Mouse (Mus musculus): ENCODE data around the gene Map1s.

Map1s gene

GRCm38 (mm10) chr8:70905831-70906736, at the start of gene Map1s:
Gene Map1s, plus strand, starts transcription at chr8:70905932.
- DNase-seq (ENCODE audit: low read depth, low spot score): peak; percentile 93

GRCm38 (mm10) chr8:70856028-70856427, 49.7 kb upstream of the Map1s start:
- no peak for DNase-seq (ENCODE audit: low read depth, low spot score)

GRCm38 (mm10) chr8:70856541-70857197, 49.1 kb upstream of the Map1s start:
- DNase-seq (ENCODE audit: low read depth, low spot score): peak; percentile 86

GRCm38 (mm10) chr8:70857516-70857915, 48.2 kb upstream of the Map1s start:
- DNase-seq (ENCODE audit: low read depth, low spot score): peak; percentile 32

GRCm38 (mm10) chr8:70862824-70863641, 42.7 kb upstream of the Map1s start, which contains the start of gene Kcnn1:
Gene Kcnn1, minus strand, starts transcription at chr8:70863258.
- no peak for DNase-seq (ENCODE audit: low read depth, low spot score)

- peak; percentile 64 for DNase-seq (ENCODE audit: low read depth, low spot score)
Measured at GRCm38 (mm10) chr8:70863956-70864711, 41.6 kb upstream of the Map1s start.

GRCm38 (mm10) chr8:70864712-70865221, 41.0 kb upstream of the Map1s start:
- peak; percentile 47 for DNase-seq (ENCODE audit: low read depth, low spot score)

GRCm38 (mm10) chr8:70865350-70866000, 40.3 kb upstream of the Map1s start:
- peak; percentile 100 for DNase-seq (ENCODE audit: low read depth, low spot score)

- no peak for DNase-seq (ENCODE audit: low read depth, low spot score)
Measured at GRCm38 (mm10) chr8:70866001-70866520, 39.7 kb upstream of the Map1s start.

- DNase-seq (ENCODE audit: low read depth, low spot score): no peak
Measured at GRCm38 (mm10) chr8:70866566-70866965, 39.2 kb upstream of the Map1s start.

GRCm38 (mm10) chr8:70868559-70869198, 37.1 kb upstream of the Map1s start:
- DNase-seq (ENCODE audit: low read depth, low spot score): peak; percentile 95

GRCm38 (mm10) chr8:70869199-70869571, 36.5 kb upstream of the Map1s start:
- DNase-seq (ENCODE audit: low read depth, low spot score): no peak

GRCm38 (mm10) chr8:70869601-70870041, 36.1 kb upstream of the Map1s start:
- DNase-seq (ENCODE audit: low read depth, low spot score): peak; percentile 90

GRCm38 (mm10) chr8:70871195-70871807, 34.4 kb upstream of the Map1s start:
- DNase-seq (ENCODE audit: low read depth, low spot score): no peak

- DNase-seq (ENCODE audit: low read depth, low spot score): no peak
Measured at GRCm38 (mm10) chr8:70872643-70873363, 32.9 kb upstream of the Map1s start.

GRCm38 (mm10) chr8:70873364-70873985, 32.3 kb upstream of the Map1s start, which contains the start of gene Ccdc124:
Gene Ccdc124, minus strand, starts transcription at chr8:70873935.
- DNase-seq (ENCODE audit: low read depth, low spot score): peak; percentile 97

- DNase-seq (ENCODE audit: low read depth, low spot score): no peak
Measured at GRCm38 (mm10) chr8:70874441-70874840, 31.3 kb upstream of the Map1s start.

GRCm38 (mm10) chr8:70876382-70876781, 29.4 kb upstream of the Map1s start:
- DNase-seq (ENCODE audit: low read depth, low spot score): no peak
